Mouse (Mus musculus): ENCODE results near the gene Macrod1. TPM values are rescaled to one million over a fixed set of nuclear protein-coding genes. Genes with fewer than 3 reads are reported as not detected.
A peak's percentile ranks its signal among the peaks of the same experiment; 100 is the strongest.

The Macrod1 gene
- polyA plus RNA-seq, 1 experiment, result 61.7 TPM

GRCm38 (mm10) chr19:7182273-7182949 lies 125.8 kb downstream of the Macrod1 start:
- Histone ChIP-seq H3K27ac (ENCODE audit: insufficient read depth, low read depth, low read length) (peak overlapping the region; percentile 100), H3K4me3 (ENCODE audit: insufficient read depth, low read depth, low read length) (peak overlapping the region; percentile 35; the same call in 1 of the 2 replicates), H3K27me3 (replicated peaks; ENCODE audit: control insufficient read depth, insufficient read depth, low read length) (no peaks in the 10 kb centered on the region), H3K36me3 (ENCODE audit: control insufficient read depth, insufficient read depth, low read length) (no peaks in the 10 kb centered on the region), H3K4me1 (ENCODE audit: control insufficient read depth, insufficient read depth, low read length) (peaks cover 50% of the 10 kb centered on the region)
- peak; percentile 98 for DNase-seq
- WGBS, result 10% methylated on average over 23 of the region's 23 CpGs
- TF ChIP-seq CTCF (conservative IDR thresholded peaks at IDR 0.05; ENCODE audit: insufficient read depth, insufficient read length, low read depth, low read length) (no peak), POLR2A (IDR thresholded peaks at IDR 0.05; ENCODE audit: low read depth, low read length) (peak; percentile 60)

GRCm38 (mm10) chr19:7183419-7183818 lies 126.8 kb downstream of the Macrod1 start:
- Histone ChIP-seq H3K4me3 (ENCODE audit: insufficient read depth, low read depth, low read length) (no peak overlapping the region), H3K36me3 (ENCODE audit: control insufficient read depth, insufficient read depth, low read length) (no peaks in the 10 kb centered on the region), H3K27me3 (replicated peaks; ENCODE audit: control insufficient read depth, insufficient read depth, low read length) (no peaks in the 10 kb centered on the region), H3K27ac (ENCODE audit: insufficient read depth, low read depth, low read length) (peak overlapping the region; percentile 99), H3K4me1 (ENCODE audit: control insufficient read depth, insufficient read depth, low read length) (peaks cover 45% of the 10 kb centered on the region)
- TF ChIP-seq CTCF (conservative IDR thresholded peaks at IDR 0.05; ENCODE audit: insufficient read depth, insufficient read length, low read depth, low read length) (no peak), POLR2A (IDR thresholded peaks at IDR 0.05; ENCODE audit: low read depth, low read length) (no peak)
- DNase-seq, result no peak
- 48% methylated on average over 11 of the region's 11 CpGs for WGBS

DNA sequence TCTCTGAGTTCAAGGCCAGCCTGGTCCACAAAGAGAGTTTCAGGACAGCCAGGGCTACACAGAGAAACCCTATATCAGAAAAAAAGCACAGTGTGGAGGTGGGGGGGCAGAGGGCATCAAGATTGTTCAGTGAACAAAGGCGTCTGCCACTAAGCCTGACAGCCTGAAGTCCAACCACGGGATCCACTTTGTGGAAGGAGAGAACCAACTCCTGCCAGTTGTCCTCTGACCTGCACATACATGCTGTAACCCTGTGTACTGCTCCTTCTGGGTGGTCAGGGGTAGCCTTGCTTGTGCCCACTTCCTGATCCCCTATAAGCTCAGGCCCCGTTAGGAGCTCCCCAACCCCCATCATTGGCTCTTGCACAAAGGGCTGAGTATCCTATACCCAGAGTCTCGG lies 128.4 kb downstream of the Macrod1 start:
- 54% methylated on average over 4 of the region's 4 CpGs for WGBS
- H3K4me1 ChIP-seq (ENCODE audit: control insufficient read depth, insufficient read depth, low read length), result peaks cover 38% of the 10 kb centered on the region
- DNase-seq, result peak; percentile 65
- no peak for TF ChIP-seq CTCF (conservative IDR thresholded peaks at IDR 0.05; ENCODE audit: insufficient read depth, insufficient read length, low read depth, low read length)
- no peak for TF ChIP-seq POLR2A (IDR thresholded peaks at IDR 0.05; ENCODE audit: low read depth, low read length)
- peak overlapping the region; percentile 68 for H3K27ac ChIP-seq (ENCODE audit: insufficient read depth, low read depth, low read length)
- H3K27me3 ChIP-seq (replicated peaks; ENCODE audit: control insufficient read depth, insufficient read depth, low read length), result no peaks in the 10 kb centered on the region
- 0 out of 2 replicates have a peak overlapping the region, but pooled peaks have one; percentile 19 for H3K4me3 ChIP-seq (ENCODE audit: insufficient read depth, low read depth, low read length)
- no peaks in the 10 kb centered on the region for H3K36me3 ChIP-seq (ENCODE audit: control insufficient read depth, insufficient read depth, low read length)

GRCm38 (mm10) chr19:7185715-7186291 lies 129.2 kb downstream of the Macrod1 start:
- no peak for DNase-seq
- WGBS, result 32% methylated on average over 18 of the region's 18 CpGs
- TF ChIP-seq CTCF (conservative IDR thresholded peaks at IDR 0.05; ENCODE audit: insufficient read depth, insufficient read length, low read depth, low read length), result no peak
- no peak for TF ChIP-seq POLR2A (IDR thresholded peaks at IDR 0.05; ENCODE audit: low read depth, low read length)
- Histone ChIP-seq H3K27ac (ENCODE audit: insufficient read depth, low read depth, low read length) (peak overlapping the region; percentile 37), H3K4me1 (ENCODE audit: control insufficient read depth, insufficient read depth, low read length) (peaks cover 36% of the 10 kb centered on the region), H3K36me3 (ENCODE audit: control insufficient read depth, insufficient read depth, low read length) (no peaks in the 10 kb centered on the region), H3K27me3 (replicated peaks; ENCODE audit: control insufficient read depth, insufficient read depth, low read length) (no peaks in the 10 kb centered on the region), H3K4me3 (ENCODE audit: insufficient read depth, low read depth, low read length) (peak overlapping the region; percentile 19; the same call in 1 of the 2 replicates)

DNA sequence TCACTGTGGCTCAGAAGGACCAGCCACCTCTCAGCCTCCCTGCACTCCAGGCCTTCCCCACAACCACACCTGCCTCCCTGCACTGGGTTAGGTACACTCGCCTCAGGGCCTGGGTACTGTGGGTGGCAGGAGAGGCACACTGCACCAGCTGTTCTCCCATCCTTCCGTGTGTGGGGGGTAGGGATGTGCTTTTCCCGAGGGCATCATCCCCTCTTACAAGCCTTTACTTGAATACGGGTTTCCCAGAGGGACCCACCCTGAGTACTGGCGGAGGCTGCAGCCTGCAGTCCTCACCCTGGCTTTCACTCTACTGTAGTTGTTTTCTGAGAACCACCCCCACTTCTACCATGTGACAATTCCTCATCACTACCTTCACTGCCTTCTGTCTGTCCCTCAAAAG lies 130.5 kb downstream of the Macrod1 start:
- Histone ChIP-seq H3K36me3 (ENCODE audit: control insufficient read depth, insufficient read depth, low read length) (no peaks in the 10 kb centered on the region), H3K4me1 (ENCODE audit: control insufficient read depth, insufficient read depth, low read length) (peaks cover 36% of the 10 kb centered on the region), H3K27ac (ENCODE audit: insufficient read depth, low read depth, low read length) (peak overlapping the region; percentile 13; the same call in 1 of the 2 replicates), H3K4me3 (ENCODE audit: insufficient read depth, low read depth, low read length) (no peak overlapping the region), H3K27me3 (replicated peaks; ENCODE audit: control insufficient read depth, insufficient read depth, low read length) (no peaks in the 10 kb centered on the region)
- TF ChIP-seq CTCF (conservative IDR thresholded peaks at IDR 0.05; ENCODE audit: insufficient read depth, insufficient read length, low read depth, low read length), result no peak
- no peak for TF ChIP-seq POLR2A (IDR thresholded peaks at IDR 0.05; ENCODE audit: low read depth, low read length)
- WGBS, result 69% methylated on average over 5 of the region's 5 CpGs
- DNase-seq, result no peak

DNA sequence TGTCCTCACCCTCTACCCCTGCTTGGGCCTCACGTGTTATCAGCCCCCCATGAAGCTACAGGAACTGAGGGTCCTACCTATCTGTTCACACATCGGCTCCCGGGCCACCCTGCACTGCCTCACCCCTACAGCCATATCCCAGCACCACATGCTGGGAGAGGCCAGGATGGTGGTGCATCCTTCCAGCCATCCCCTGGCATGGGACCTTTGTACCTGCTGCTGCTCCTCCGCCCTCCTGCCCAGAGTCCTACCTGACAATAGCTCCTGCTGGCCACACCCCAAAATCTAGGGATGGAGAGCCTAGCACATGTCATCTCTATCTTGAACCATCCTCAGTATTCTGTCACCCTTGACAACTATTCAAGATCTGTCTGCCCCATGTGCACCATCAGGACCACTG lies 132.4 kb downstream of the Macrod1 start:
- peak; percentile 81 for DNase-seq
- no peaks in the 10 kb centered on the region for H3K27me3 ChIP-seq (replicated peaks; ENCODE audit: control insufficient read depth, insufficient read depth, low read length)
- H3K4me1 ChIP-seq (ENCODE audit: control insufficient read depth, insufficient read depth, low read length), result peaks cover 47% of the 10 kb centered on the region
- H3K27ac ChIP-seq (ENCODE audit: insufficient read depth, low read depth, low read length), result no peak overlapping the region
- H3K36me3 ChIP-seq (ENCODE audit: control insufficient read depth, insufficient read depth, low read length), result no peaks in the 10 kb centered on the region
- no peak overlapping the region for H3K4me3 ChIP-seq (ENCODE audit: insufficient read depth, low read depth, low read length)
- WGBS, result 74% methylated on average over 4 of the region's 4 CpGs
- TF ChIP-seq CTCF (conservative IDR thresholded peaks at IDR 0.05; ENCODE audit: insufficient read depth, insufficient read length, low read depth, low read length) (no peak), POLR2A (IDR thresholded peaks at IDR 0.05; ENCODE audit: low read depth, low read length) (no peak)

GRCm38 (mm10) chr19:7190986-7191385 lies 134.4 kb downstream of the Macrod1 start:
- no peak for TF ChIP-seq POLR2A (IDR thresholded peaks at IDR 0.05; ENCODE audit: low read depth, low read length)
- TF ChIP-seq CTCF (conservative IDR thresholded peaks at IDR 0.05; ENCODE audit: insufficient read depth, insufficient read length, low read depth, low read length), result no peak
- DNase-seq, result no peak
- WGBS, result 38% methylated on average over 5 of the region's 5 CpGs
- Histone ChIP-seq H3K4me3 (ENCODE audit: insufficient read depth, low read depth, low read length) (no peak overlapping the region), H3K4me1 (ENCODE audit: control insufficient read depth, insufficient read depth, low read length) (peaks cover 50% of the 10 kb centered on the region), H3K27ac (ENCODE audit: insufficient read depth, low read depth, low read length) (peak overlapping the region; percentile 94), H3K27me3 (replicated peaks; ENCODE audit: control insufficient read depth, insufficient read depth, low read length) (no peaks in the 10 kb centered on the region), H3K36me3 (ENCODE audit: control insufficient read depth, insufficient read depth, low read length) (no peaks in the 10 kb centered on the region)
